Mouse (Mus musculus): ENCODE results near the gene Sh2d6. TPM values are rescaled to one million over a fixed set of nuclear protein-coding genes. Genes with fewer than 3 reads are reported as not detected.

Gene Sh2d6
- total RNA-seq, 2 experiments from 2014 or later, result 0.20 to 0.26 TPM

Other genes with a start within 250 kb of the Sh2d6 start
- under 1 TPM in 1 of 2 experiments, not detected in 1; 0.42 TPM for gene Sftpb, start 217.1 kb downstream of the Sh2d6 start, total RNA-seq (2021)
- gene Usp39, start 176.5 kb downstream of the Sh2d6 start, total RNA-seq (2021), result 10 to 100 TPM; 19.3 to 21.0 TPM
- 10 to 100 TPM; 16.1 to 18.3 TPM for gene 0610030E20Rik, start 174.4 kb downstream of the Sh2d6 start, total RNA-seq (2021)
- 10 to 100 TPM in 1 of 2 experiments, 1 to 10 TPM in 1; 9.4 to 10.2 TPM for gene Tmem150a, start 166.3 kb downstream of the Sh2d6 start, total RNA-seq (2021)
- gene Rnf181, start 154.8 kb downstream of the Sh2d6 start, total RNA-seq (2021), result 10 to 100 TPM; 36.8 to 41.5 TPM
- gene Vamp5, start 141.2 kb downstream of the Sh2d6 start, total RNA-seq (2021), result 10 to 100 TPM; 17.5 to 21.9 TPM
- gene Vamp8, start 131.0 kb downstream of the Sh2d6 start, total RNA-seq (2021), result 10 to 100 TPM; 72.0 to 72.9 TPM
- 10 to 100 TPM; 24.6 to 27.6 TPM for gene Ggcx, start 107.4 kb downstream of the Sh2d6 start, total RNA-seq (2021)
- 100 to 1,000 TPM; 220 to 262 TPM for gene Mat2a, start 82.1 kb downstream of the Sh2d6 start, total RNA-seq (2021)
- gene Capg, start 22.7 kb upstream of the Sh2d6 start, total RNA-seq (2021), result 10 to 100 TPM; 15.8 to 16.6 TPM
- gene Elmod3, start 76.7 kb upstream of the Sh2d6 start, total RNA-seq (2021), result 1 to 10 TPM; 8.1 to 8.8 TPM
- 10 to 100 TPM; 42.6 to 49.5 TPM for gene Retsat, start 76.8 kb upstream of the Sh2d6 start, total RNA-seq (2021)
- gene Tgoln1, start 95.3 kb upstream of the Sh2d6 start, total RNA-seq (2021), result 10 to 100 TPM; 26.5 to 27.9 TPM

Data from gastrocnemius, postnatal 4 days (tissue).